Mouse (Mus musculus) liver (tissue): ENCODE measurements around the gene Dync2h1.
"Not testable (repeated sequence)": the region's sequence is repeated elsewhere in the genome, so short reads cannot be mapped to it uniquely, and the experiment has no call there.

Experiments used
- DNase-seq: peaks from one replicate; pipeline ENCODE4 v3.0.0-alpha.2; 2020; ENCODE audit warnings: mixed read lengths

The Dync2h1 gene

GRCm38 (mm10) chr9:7014733-7015132 is 169.5 kb downstream of the Dync2h1 start:
- no peak for DNase-seq

- no peak for DNase-seq
These were observed 174.5 kb downstream of the Dync2h1 start for GRCm38 (mm10) chr9:7009785-7010184.

- no peak for DNase-seq
These were observed 189.4 kb downstream of the Dync2h1 start for GRCm38 (mm10) chr9:6994865-6995264.

GRCm38 (mm10) chr9:6994275-6994674 is 190.0 kb downstream of the Dync2h1 start:
- no peak for DNase-seq

- no peak for DNase-seq
These were observed 195.2 kb downstream of the Dync2h1 start for GRCm38 (mm10) chr9:6988893-6989685.

- DNase-seq, result no peak
These were observed 198.1 kb downstream of the Dync2h1 start for GRCm38 (mm10) chr9:6986161-6986560.

GRCm38 (mm10) chr9:6969171-6969570 is 215.1 kb downstream of the Dync2h1 start:
- DNase-seq, result no peak

GRCm38 (mm10) chr9:6965006-6965405 is 219.2 kb downstream of the Dync2h1 start:
- DNase-seq, result no peak

- DNase-seq, result no peak
These were observed 225.9 kb downstream of the Dync2h1 start for GRCm38 (mm10) chr9:6958311-6958710.

- DNase-seq, result no peak
These were observed 256.7 kb downstream of the Dync2h1 start for GRCm38 (mm10) chr9:6927399-6928035.

GRCm38 (mm10) chr9:6913471-6913870 is 270.8 kb downstream of the Dync2h1 start:
- DNase-seq, result no peak

GRCm38 (mm10) chr9:6910537-6910936 is 273.7 kb downstream of the Dync2h1 start:
- DNase-seq, result not testable (repeated sequence)

- no peak for DNase-seq
These were observed 282.6 kb downstream of the Dync2h1 start for GRCm38 (mm10) chr9:6901620-6902019.

- no peak for DNase-seq
These were observed 292.9 kb downstream of the Dync2h1 start for GRCm38 (mm10) chr9:6891331-6891730.

- no peak for DNase-seq
These were observed 302.9 kb downstream of the Dync2h1 start for GRCm38 (mm10) chr9:6881187-6881984.
